Mouse (Mus musculus) forebrain, embryonic 10.5 days (tissue): ENCODE measurements around the gene Naa30. TPM values are rescaled to one million over a fixed set of nuclear protein-coding genes. Genes with fewer than 3 reads are reported as not detected.

Experiments
- DNase-seq: peaks from one replicate; pipeline ENCODE4 v3.0.0-alpha.2; 2017; ENCODE audit warnings: low spot score; ENCODE audit errors: extremely low spot score
- H3K27ac ChIP-seq: fragments of 300-500 bp; sonication (generic); 2 replicates; pipeline ENCODE4 v1.5.1; 2016; ENCODE audit warnings: mild to moderate bottlenecking
- H3K27me3 ChIP-seq: fragments of 300-500 bp; sonication (generic); 2 replicates; pipeline ENCODE4 v1.6.1; 2016; ENCODE audit warnings: mild to moderate bottlenecking; ENCODE audit not compliant: poor library complexity, severe bottlenecking
- H3K36me3 ChIP-seq: fragments of 300-500 bp; sonication (generic); replicated peaks from 2 replicates; pipeline ENCODE4 v1.6.1; 2016; ENCODE audit warnings: mild to moderate bottlenecking, moderate library complexity
- H3K4me1 ChIP-seq: fragments of 300-500 bp; sonication (generic); 2 replicates; pipeline ENCODE4 v1.6.1; 2016
- H3K4me3 ChIP-seq: fragments of 300-500 bp; sonication (generic); 2 replicates; pipeline ENCODE4 v1.5.1; 2016; ENCODE audit warnings: mild to moderate bottlenecking, moderate library complexity
- H3K9me3 ChIP-seq: fragments of 300-500 bp; sonication (generic); 2 replicates; pipeline ENCODE4 v1.6.1; 2016; ENCODE audit warnings: mild to moderate bottlenecking, moderate library complexity
- WGBS: fragments of 180-500 bp; shearing (Covaris S2); methylation state at CpG from one replicate; pipeline ENCODE4 v1.1.7; 2016; 5-methylcytosine and 5-hydroxymethylcytosine counted together
- polyA plus RNA-seq: library from polyadenylated mRNA; unstranded; fragments of >200 nt; fragmentation: Nextera tagmentation; extraction: Ambion mirVana; gene quantifications from 2 replicates; pipeline ENCODE4 v1.2.1, GENCODE M21; 2016

The Naa30 gene
- 8.5 and 8.6 TPM in 2 replicates for polyA plus RNA-seq

DNA sequence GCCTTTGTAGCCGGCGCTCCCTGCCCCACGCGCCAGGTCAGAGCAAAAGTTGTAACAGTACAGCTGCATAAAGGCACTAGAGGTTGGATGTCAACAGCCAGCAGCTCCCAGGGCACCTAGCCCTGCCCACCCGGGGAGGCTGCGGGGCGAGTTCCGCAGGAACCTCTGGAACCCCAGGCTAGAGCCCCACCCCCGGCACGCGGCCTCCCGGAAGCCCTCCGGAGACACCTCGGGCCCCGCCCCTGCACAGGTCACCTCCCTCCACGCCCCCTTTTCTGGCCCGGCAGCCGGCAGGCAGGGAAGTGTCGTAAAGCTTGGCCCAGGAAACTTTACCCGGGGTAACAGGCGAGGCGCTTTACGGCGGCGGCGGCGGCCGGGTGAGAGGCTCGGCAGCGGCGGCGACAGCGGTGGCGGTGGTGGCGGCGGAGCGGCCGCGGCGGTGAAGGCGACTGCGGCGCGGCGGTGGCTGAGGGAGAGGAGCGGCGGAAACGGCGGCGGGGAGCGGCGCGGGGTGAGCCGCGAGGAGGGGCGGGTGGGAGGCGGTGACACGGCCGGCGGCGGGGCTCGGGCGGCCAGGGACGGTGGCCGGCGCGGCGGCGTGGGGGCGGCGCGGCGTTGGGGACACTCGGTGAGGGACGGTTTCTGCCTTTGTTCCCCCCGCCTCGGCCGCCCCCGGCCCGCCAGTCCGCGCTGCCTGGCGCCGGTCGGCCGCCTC lies at the start of gene Naa30:
Gene Naa30 (plus strand): TSS at position 360 of the 715 bp plus-strand sequence.
- under 1% methylated on average over 71 of the region's 86 CpGs for WGBS
- peak within 1 kb of the TSS; percentile 98 for H3K4me3 ChIP-seq
- no peaks in the 10 kb centered on the region for H3K27me3 ChIP-seq
- H3K36me3 ChIP-seq: peaks cover 18% of the 10 kb centered on the region; the same call in 1 of the 2 replicates
- peak; percentile 97 for DNase-seq
- H3K27ac ChIP-seq: peak within 1 kb of the TSS; percentile 95
- H3K9me3 ChIP-seq: no peaks in the 10 kb centered on the region
- H3K4me1 ChIP-seq: peaks cover 38% of the 10 kb centered on the region

DNA sequence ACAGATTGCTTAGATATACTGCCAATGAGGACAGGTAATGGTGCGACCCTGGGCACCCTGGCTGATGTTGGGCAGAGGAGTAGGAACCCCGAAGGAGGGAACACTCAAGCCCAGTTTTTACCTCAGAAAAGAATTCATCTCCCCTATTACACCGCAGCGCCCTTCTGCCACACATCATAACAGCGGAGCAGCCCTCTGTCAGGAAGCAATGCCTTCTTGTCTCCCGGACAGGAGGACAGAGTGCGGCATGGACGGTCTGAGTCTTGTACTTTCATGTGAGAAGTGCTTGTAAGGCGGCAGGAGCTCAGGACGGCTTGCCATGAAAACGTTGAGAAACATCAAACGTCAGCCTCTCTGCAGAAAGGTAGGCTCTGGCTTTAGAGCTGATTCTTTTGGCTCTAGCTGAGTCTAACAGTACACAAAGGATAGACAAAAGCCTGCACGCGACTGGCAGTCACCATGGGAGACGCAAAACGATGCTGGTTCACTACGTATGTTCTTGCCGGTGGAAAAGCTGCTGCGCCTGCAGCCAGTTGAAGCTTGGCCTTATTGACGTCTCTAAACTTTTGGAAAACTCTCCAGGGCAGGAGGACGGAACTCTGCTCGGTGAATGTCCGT lies 44.8 kb upstream of the Naa30 start:
- Histone ChIP-seq H3K27me3 (no peaks in the 10 kb centered on the region), H3K9me3 (no peaks in the 10 kb centered on the region), H3K4me3 (peak overlapping the region; percentile 27; the same call in 1 of the 2 replicates), H3K27ac (peak overlapping the region; percentile 74), H3K4me1 (peaks cover 26% of the 10 kb centered on the region), H3K36me3 (no peaks in the 10 kb centered on the region)
- 67% methylated on average over 23 of the region's 23 CpGs for WGBS
- peak; percentile 38 for DNase-seq

DNA sequence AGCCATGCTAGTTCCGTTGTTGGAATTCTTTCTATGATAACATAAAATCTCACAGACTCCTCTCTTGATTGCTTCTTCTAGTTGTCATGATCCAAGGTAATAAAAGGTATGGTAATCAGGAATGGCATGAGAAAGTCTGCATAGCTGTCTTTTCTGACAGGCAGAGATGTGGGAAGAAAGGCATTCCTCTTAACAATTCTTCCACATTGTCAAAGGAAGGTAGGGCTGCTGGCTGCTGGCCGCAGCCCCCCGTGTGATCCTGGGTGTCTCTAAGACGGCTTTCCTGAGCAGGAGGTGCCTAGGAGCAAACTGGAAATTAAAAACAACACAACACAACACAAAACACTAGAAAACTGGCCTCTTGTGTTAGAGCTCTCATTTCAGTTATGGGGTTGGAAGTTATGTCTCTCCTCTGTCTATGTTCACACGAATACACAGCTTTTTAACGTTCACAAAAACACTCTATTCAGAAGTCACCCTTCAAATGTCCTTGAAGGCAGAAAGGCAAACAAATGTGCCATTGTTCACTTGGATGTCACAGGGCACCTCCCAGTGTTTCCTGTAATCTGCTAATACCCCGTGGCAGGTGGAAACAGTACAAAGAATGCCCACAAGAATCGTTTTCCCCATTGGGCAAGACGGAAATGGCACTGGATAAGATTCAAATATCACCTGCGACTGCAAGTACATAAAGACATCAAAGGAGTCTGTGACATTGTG lies 43.3 kb upstream of the Naa30 start:
- no peaks in the 10 kb centered on the region for H3K36me3 ChIP-seq
- H3K27me3 ChIP-seq: no peaks in the 10 kb centered on the region
- no peaks in the 10 kb centered on the region for H3K9me3 ChIP-seq
- H3K4me1 ChIP-seq: peaks cover 26% of the 10 kb centered on the region
- 58% methylated on average over 10 of the region's 10 CpGs for WGBS
- H3K27ac ChIP-seq: no peak overlapping the region
- H3K4me3 ChIP-seq: no peak overlapping the region
- DNase-seq: no peak

DNA sequence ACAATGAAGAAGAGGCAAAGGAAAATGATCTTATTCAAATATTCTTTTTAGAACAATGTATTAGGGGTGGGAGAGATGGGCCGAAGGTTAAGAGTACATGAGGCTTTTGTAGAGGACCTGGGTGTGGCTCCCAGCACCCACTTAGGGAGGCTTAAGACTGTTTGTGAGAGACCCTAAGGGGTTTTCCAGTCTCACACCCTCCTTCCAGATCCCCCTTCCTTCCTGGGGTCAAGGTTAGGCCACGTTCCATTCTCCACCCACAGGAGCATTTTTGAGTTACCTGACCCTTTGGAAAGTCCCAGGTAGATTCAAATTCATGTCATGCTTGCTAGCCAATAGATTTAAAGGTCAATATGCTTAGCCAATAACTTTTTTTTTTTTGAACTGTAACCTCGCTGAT lies 39.6 kb upstream of the Naa30 start:
- Histone ChIP-seq H3K27me3 (no peaks in the 10 kb centered on the region), H3K4me3 (no peak overlapping the region), H3K36me3 (no peaks in the 10 kb centered on the region), H3K4me1 (peaks cover 20% of the 10 kb centered on the region), H3K27ac (no peak overlapping the region), H3K9me3 (no peaks in the 10 kb centered on the region)
- WGBS: 92% methylated on average over 3 of the region's 3 CpGs
- DNase-seq: no peak

DNA sequence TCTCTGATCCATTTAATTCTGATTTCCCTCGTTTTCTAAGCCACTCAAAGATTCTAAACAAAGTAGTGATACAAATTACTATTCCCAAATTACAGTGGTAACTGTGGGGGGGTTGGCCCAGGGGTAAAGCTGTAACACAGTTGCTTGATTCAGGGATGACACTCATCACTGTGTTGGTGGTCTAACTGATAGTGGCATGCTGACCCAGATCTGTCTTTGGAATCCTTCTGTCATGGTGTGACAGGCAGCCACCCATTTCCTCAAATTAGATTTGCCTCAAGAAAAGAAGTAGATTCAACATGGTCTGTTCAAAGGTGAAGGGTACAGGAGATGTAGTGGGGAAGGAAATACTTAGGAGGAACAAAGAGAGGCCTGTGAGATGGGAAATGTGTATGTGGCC lies 33.9 kb upstream of the Naa30 start:
- Histone ChIP-seq H3K27me3 (no peaks in the 10 kb centered on the region), H3K4me3 (no peak overlapping the region), H3K4me1 (peaks cover 15% of the 10 kb centered on the region), H3K27ac (no peak overlapping the region), H3K36me3 (no peaks in the 10 kb centered on the region), H3K9me3 (peaks cover 3% of the 10 kb centered on the region; the same call in 1 of the 2 replicates)
- no peak for DNase-seq
- 75% methylated on average over 1 of the region's 1 CpGs for WGBS

DNA sequence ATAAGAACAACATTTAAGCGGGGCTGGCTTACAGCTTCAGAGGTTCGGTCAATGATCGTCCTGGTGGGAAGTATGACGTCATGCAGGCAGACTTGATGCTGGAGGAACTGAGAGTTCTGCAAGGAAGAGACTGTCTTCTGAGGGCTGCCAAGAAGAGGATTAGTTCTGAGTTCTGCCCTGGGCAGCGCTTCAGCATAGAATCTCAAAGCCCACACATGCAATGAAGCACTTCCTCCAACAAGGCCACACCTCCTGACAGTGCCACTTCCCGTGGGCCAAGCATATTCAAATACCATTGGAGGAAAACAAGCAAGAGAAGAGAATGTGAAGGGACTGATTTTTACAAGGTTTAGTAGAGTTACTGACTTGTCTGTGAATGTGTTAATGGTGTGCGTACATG lies 31.3 kb upstream of the Naa30 start:
- peaks cover 3% of the 10 kb centered on the region; the same call in 1 of the 2 replicates for H3K9me3 ChIP-seq
- no peak overlapping the region for H3K27ac ChIP-seq
- no peaks in the 10 kb centered on the region for H3K36me3 ChIP-seq
- H3K4me3 ChIP-seq: no peak overlapping the region
- 93% methylated on average over 7 of the region's 7 CpGs for WGBS
- peaks cover 19% of the 10 kb centered on the region for H3K4me1 ChIP-seq
- H3K27me3 ChIP-seq: no peaks in the 10 kb centered on the region
- DNase-seq: no peak

DNA sequence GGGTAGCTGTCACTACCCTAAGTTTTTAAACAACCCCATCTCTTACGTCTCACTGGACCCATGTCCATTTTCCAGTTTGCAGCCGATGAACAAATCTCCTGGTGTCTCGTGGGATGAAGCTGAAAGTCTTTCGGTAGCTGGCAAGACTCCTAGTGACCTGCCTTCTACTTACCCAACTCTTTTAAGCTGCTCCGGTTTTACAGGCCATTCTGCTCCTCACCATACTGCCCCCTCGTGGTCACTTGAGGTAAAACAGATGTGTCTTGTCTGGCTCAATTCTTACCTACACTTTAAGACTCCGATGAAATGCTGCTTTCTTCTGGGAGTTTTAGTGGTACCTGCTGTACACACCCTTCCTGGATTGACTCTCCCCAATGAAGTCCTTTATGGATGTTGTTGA lies 18.2 kb upstream of the Naa30 start:
- Histone ChIP-seq H3K9me3 (no peaks in the 10 kb centered on the region), H3K27ac (no peak overlapping the region), H3K4me3 (no peak overlapping the region), H3K27me3 (no peaks in the 10 kb centered on the region), H3K4me1 (peaks cover 17% of the 10 kb centered on the region), H3K36me3 (no peaks in the 10 kb centered on the region)
- 35% methylated on average over 7 of the region's 7 CpGs for WGBS
- peak; percentile 77 for DNase-seq

DNA sequence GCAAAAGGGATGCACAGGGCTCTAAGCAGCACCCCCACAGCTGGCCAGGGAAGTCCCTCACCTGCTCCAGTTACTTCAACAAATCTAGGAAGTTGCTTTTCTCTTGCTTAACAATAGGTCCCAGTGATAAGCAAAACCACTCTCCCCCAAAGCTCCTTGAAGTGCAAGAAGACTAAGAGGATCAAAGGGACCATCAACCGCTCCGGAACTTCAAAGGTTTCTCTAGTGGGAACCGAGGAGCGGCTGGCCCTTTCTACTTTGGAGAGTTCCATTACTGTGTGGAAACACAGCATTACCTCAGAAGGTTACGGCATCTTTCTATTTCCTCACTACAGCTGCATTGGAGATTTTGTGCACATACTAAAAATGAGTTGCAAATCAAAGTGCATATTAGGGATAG lies 16.5 kb upstream of the Naa30 start:
- H3K9me3 ChIP-seq: no peaks in the 10 kb centered on the region
- no peaks in the 10 kb centered on the region for H3K36me3 ChIP-seq
- no peak overlapping the region for H3K4me3 ChIP-seq
- WGBS: 16% methylated on average over 5 of the region's 5 CpGs
- peaks cover 18% of the 10 kb centered on the region for H3K4me1 ChIP-seq
- H3K27ac ChIP-seq: no peak overlapping the region
- no peaks in the 10 kb centered on the region for H3K27me3 ChIP-seq
- no peak for DNase-seq

DNA sequence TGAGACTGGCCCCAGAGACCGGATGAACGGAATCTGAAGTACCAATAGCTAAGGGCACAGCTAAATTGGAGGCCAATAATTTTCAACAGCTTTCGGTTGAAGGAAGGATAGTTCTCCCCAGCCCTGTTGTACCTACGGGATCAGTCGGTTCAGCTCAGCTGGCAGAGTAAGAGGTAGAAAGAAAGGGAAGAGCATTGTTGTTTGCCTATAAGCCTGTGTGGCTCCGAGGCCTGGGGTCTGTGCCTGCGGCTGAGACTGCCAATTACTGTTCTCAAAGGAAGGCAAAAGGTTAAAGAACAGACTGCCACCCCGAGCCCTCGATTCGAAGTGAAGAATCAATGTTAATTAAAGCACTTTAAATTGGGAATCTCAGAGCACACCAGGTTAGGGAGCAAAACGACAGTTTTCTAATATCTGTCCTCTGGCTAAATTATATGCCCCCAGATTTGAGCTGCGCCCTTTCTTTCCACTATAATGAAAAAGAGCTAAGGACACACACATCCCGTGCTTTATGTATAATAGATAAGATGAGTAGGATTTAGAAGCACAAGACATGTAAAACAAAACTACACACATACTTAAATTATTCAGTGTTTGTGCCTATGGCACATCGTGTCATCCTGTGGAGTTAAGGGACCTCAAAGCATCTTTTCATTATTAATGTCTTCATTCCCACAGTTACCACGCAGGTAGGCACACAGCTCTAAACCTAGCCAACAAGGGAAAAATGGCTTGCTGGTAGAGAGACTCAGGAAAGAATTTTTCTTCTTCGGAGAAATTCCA lies 13.7 kb upstream of the Naa30 start:
- 58% methylated on average over 16 of the region's 16 CpGs for WGBS
- Histone ChIP-seq H3K4me3 (no peak overlapping the region), H3K4me1 (peaks cover 18% of the 10 kb centered on the region), H3K27me3 (no peaks in the 10 kb centered on the region), H3K36me3 (no peaks in the 10 kb centered on the region), H3K27ac (no peak overlapping the region), H3K9me3 (no peaks in the 10 kb centered on the region)
- DNase-seq: no peak

DNA sequence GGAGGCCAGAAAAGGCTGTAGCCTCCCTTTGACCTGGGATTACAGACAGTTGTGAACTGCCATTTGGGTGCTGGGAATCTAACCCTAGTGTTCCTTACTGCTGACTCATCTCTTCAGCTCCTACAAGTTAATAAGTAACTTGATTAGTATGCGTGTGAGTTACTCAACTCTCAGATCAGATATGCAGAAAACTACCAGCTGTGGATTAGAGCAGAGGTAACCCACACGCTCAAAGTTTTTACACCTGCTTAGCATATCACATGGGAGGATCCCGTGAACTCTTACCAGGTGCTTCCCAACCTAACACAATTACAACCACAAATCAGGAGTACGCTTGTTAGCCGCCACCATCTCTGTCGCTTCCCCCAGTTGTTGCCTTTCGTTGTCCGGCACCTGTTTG lies 740 bp upstream of the Naa30 start:
- peak overlapping the region; percentile 95 for H3K27ac ChIP-seq
- 28% methylated on average over 8 of the region's 8 CpGs for WGBS
- no peak for DNase-seq
- H3K4me3 ChIP-seq: peak overlapping the region; percentile 98
- peaks cover 38% of the 10 kb centered on the region for H3K4me1 ChIP-seq
- H3K27me3 ChIP-seq: no peaks in the 10 kb centered on the region
- H3K36me3 ChIP-seq: peaks cover 18% of the 10 kb centered on the region; the same call in 1 of the 2 replicates
- H3K9me3 ChIP-seq: no peaks in the 10 kb centered on the region

DNA sequence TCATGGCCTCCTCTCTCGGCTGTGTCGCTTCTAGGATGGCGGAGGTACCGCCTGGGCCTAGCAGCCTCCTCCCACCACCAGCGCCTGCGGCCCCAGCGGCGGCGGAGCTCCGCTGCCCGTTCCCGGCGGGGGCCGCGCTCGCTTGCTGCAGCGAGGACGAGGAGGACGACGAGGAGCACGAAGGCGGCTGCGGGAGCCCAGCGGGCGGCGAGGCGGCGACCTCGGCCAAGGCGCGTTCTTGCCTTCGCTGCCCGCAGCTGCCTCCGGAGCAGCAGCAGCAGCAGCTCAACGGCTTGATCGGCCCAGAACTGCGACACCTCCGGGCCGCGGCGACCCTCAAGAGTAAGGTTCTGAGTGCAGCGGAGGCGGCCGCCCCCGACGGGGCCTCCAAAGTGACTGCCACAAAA lies 559 bp downstream of the Naa30 start:
- Histone ChIP-seq H3K27ac (peak overlapping the region; percentile 95), H3K27me3 (no peaks in the 10 kb centered on the region), H3K9me3 (no peaks in the 10 kb centered on the region), H3K36me3 (peaks cover 18% of the 10 kb centered on the region; the same call in 1 of the 2 replicates), H3K4me3 (peak overlapping the region; percentile 98), H3K4me1 (peaks cover 38% of the 10 kb centered on the region)
- 0% methylated on average over 45 of the region's 46 CpGs for WGBS
- DNase-seq: peak; percentile 66
